Mouse (Mus musculus): ENCODE measurements around the gene Fam102b. TPM values are rescaled to one million over a fixed set of nuclear protein-coding genes. Genes with fewer than 3 reads are reported as not detected.

Fam102b gene
- polyA plus RNA-seq, 1 experiment from 2014 or later = 7.4 TPM

DNA sequence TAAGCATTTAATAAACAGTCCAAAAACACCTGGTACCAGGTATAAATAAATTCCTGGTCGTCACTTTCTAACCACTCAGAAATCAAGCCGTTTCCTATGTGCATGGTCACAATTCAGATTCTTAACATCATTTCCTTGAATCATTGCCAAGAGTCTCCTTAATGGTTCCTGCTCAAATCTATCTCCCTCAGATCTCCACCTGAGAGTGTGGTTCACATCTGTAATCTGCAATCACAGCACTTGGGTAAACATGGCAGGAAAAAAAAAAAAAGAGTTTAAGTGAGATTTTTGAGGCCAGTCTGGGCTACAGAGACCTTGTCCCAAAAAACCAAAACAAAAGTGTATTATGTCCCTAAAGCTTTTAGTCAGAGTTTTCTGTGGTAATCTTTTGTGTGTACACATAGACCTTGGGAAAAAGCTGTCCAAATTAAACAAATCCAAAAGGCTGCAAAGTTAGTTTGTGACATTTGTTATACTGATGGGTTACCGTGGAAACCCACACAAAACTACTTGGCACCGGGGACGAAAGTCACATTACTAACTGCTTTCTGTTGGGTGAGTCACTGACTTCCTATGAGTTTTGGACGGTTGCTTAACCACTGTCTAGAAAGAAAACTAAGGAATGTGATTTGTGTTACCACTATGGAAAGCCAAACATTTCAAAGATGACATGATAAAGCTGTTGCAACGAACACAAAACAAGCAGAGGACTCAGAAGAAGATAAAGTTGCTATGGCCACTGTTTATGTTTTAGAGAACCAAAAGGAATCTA is 16.7 kb downstream of the Fam102b start:
- H3K9ac ChIP-seq = no peak overlapping the region
- H3K27ac ChIP-seq (ENCODE audit: poor library complexity, severe bottlenecking) = no peak overlapping the region
- H3K4me2 ChIP-seq = no peak overlapping the region
- H3K36me3 ChIP-seq = no peaks in the 10 kb centered on the region
- ATAC-seq (ENCODE audit: insufficient number of reproducible peaks, low FRiP score) = 0 out of 2 replicates have a peak, but pooled peaks have one; percentile 18
- peaks cover 14% of the 10 kb centered on the region for H3K4me1 ChIP-seq (replicated peaks)
- no peaks in the 10 kb centered on the region for H3K9me3 ChIP-seq (replicated peaks)
- H3K4me3 ChIP-seq = no peak overlapping the region
- no peaks in the 10 kb centered on the region for H3K27me3 ChIP-seq (replicated peaks)
- WGBS = 45% methylated on average over 7 of the region's 7 CpGs

DNA sequence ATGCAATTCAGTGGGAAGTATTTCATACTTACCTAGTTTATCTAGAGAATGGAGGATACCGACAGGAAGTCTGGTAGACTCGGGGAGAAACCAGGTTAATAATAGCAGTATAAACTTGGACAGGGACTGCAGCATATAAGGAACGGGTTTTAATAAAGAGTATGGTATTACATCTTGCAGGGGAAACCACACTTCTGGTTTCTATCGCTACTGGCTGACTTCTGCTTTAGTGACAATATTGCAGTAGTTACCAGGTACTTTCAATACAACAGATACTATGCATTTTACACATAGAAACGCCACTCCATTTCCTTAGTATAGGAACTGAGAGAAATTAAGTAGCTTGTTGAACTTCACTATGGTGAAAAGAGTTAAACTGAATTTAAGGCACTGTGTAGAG is 19.2 kb downstream of the Fam102b start:
- Histone ChIP-seq H3K9ac (no peak overlapping the region), H3K4me2 (no peak overlapping the region), H3K36me3 (no peaks in the 10 kb centered on the region), H3K4me3 (no peak overlapping the region), H3K4me1 (replicated peaks) (peaks cover 22% of the 10 kb centered on the region), H3K27me3 (replicated peaks) (no peaks in the 10 kb centered on the region), H3K9me3 (replicated peaks) (no peaks in the 10 kb centered on the region), H3K27ac (ENCODE audit: poor library complexity, severe bottlenecking) (no peak overlapping the region)
- WGBS = 80% methylated on average over 5 of the region's 5 CpGs
- ATAC-seq (ENCODE audit: insufficient number of reproducible peaks, low FRiP score) = no peak

DNA sequence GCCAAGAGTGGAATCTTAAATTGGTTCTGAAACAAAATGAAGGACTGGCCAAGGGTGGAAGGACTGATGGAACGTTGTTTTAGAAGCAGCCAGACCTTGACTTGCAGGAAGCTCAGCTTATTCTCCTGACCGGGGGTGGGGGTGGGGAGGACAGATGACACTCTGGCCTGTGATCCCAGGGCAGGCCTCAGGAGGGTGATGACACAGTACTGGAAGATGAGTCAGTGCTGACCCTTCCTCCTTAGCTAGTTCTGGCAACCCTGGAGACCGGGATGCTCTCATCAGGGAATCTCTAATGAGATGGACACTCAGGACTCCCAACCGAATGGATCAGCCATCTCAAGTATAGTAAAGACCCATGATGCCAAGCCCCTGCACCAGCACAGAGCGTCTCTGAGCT is 21.6 kb downstream of the Fam102b start:
- no peak overlapping the region for H3K4me2 ChIP-seq
- no peaks in the 10 kb centered on the region for H3K27me3 ChIP-seq (replicated peaks)
- WGBS = 57% methylated on average over 5 of the region's 5 CpGs
- no peak overlapping the region for H3K27ac ChIP-seq (ENCODE audit: poor library complexity, severe bottlenecking)
- no peak overlapping the region for H3K9ac ChIP-seq
- peaks cover 12% of the 10 kb centered on the region for H3K36me3 ChIP-seq
- no peaks in the 10 kb centered on the region for H3K9me3 ChIP-seq (replicated peaks)
- H3K4me1 ChIP-seq (replicated peaks) = peaks cover 13% of the 10 kb centered on the region
- H3K4me3 ChIP-seq = no peak overlapping the region
- ATAC-seq (ENCODE audit: insufficient number of reproducible peaks, low FRiP score) = no peak

GRCm38 (mm10) chr3:108999173-108999572 is 28.2 kb downstream of the Fam102b start:
- H3K27me3 ChIP-seq (replicated peaks) = no peaks in the 10 kb centered on the region
- whole genome bisulfite sequencing = 83% methylated on average over 1 of the region's 1 CpGs
- no peak overlapping the region for H3K4me2 ChIP-seq
- no peaks in the 10 kb centered on the region for H3K9me3 ChIP-seq (replicated peaks)
- no peak overlapping the region for H3K4me3 ChIP-seq
- H3K36me3 ChIP-seq = peaks cover 19% of the 10 kb centered on the region
- H3K4me1 ChIP-seq (replicated peaks) = peaks cover 9% of the 10 kb centered on the region; the same call in 1 of the 2 replicates
- ATAC-seq (ENCODE audit: insufficient number of reproducible peaks, low FRiP score) = no peak
- H3K27ac ChIP-seq (ENCODE audit: poor library complexity, severe bottlenecking) = no peak overlapping the region
- no peak overlapping the region for H3K9ac ChIP-seq

- ATAC-seq (ENCODE audit: insufficient number of reproducible peaks, low FRiP score) = no peak
- Histone ChIP-seq H3K4me2 (0 out of 2 replicates have a peak overlapping the region, but pooled peaks have one; percentile 31), H3K27me3 (replicated peaks) (no peaks in the 10 kb centered on the region), H3K36me3 (peaks cover 22% of the 10 kb centered on the region), H3K4me3 (no peak overlapping the region), H3K9me3 (replicated peaks) (no peaks in the 10 kb centered on the region), H3K27ac (ENCODE audit: poor library complexity, severe bottlenecking) (no peak overlapping the region), H3K4me1 (replicated peaks) (peaks cover 4% of the 10 kb centered on the region; the same call in 1 of the 2 replicates), H3K9ac (no peak overlapping the region)
- WGBS = 44% methylated on average over 4 of the region's 4 CpGs
These were observed 29.6 kb downstream of the Fam102b start for GRCm38 (mm10) chr3:108997762-108998161.

DNA sequence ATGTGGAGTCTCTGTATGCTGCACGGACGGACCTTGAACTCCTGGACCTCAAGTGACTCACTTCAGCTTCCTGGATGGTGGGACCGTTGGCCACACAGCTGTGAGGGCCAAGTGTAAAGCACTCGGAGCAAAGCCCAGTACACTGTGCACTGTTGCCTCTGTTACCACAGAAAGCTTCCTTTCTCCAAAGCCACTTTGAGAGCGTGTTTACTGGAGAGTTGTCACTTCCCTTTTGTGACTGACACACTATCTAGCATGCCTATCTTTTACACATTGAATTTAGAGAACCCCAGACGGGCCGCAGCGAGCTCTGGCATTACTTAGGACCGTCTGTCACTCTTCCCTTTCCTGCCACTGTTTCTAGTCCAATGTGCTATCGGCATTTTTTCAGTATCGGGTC is 30.1 kb downstream of the Fam102b start:
- ATAC-seq (ENCODE audit: insufficient number of reproducible peaks, low FRiP score) = peak; percentile 33; the same call in 1 of the 2 replicates
- no peak overlapping the region for H3K4me3 ChIP-seq
- H3K4me2 ChIP-seq = peak overlapping the region; percentile 31; the same call in 1 of the 2 replicates
- H3K4me1 ChIP-seq (replicated peaks) = peaks cover 4% of the 10 kb centered on the region; the same call in 1 of the 2 replicates
- whole genome bisulfite sequencing = 34% methylated on average over 11 of the region's 11 CpGs
- no peak overlapping the region for H3K9ac ChIP-seq
- no peaks in the 10 kb centered on the region for H3K27me3 ChIP-seq (replicated peaks)
- peaks cover 25% of the 10 kb centered on the region for H3K36me3 ChIP-seq
- H3K27ac ChIP-seq (ENCODE audit: poor library complexity, severe bottlenecking) = 0 out of 2 replicates have a peak overlapping the region, but pooled peaks have one; percentile 21
- no peaks in the 10 kb centered on the region for H3K9me3 ChIP-seq (replicated peaks)

DNA sequence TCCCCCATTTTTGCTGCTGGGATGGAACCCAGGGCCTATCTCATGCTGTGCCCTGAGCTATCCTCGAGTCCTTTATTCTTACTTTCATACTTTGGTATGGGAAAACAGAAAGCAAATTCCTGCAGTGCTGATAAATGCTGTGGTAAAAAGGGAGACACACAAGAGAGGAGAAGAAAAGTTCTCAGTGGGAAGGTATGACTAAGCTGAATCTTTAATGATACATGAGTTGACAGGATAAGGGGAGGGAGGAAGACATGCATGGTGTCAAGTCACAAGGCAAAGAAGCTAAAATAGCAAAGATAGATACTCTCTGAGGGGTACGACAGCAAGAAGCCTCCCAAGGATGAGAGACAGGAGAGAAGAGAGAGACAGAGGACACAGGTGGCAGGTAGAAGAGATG is 32.0 kb downstream of the Fam102b start:
- WGBS = 66% methylated on average over 2 of the region's 2 CpGs

DNA sequence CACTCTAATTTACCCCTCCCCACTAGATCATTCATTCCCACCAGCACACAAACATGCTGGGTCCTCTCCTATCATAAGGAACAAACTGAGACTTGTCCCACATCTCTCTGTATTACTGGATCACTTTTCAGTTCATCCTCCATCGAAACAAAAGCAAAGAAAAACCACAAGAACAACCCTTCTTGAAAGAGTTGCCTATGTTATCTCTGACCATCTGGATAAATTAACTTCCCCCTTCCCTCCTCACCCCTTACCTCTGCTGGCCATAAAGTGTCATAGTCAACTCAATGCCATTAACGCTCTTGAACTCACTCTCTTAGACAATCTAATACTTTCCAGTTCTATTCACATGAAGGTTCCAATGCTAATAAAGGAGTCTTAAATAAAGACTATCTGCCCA is 32.9 kb downstream of the Fam102b start:
- H3K9ac ChIP-seq = no peak overlapping the region
- peaks cover 27% of the 10 kb centered on the region for H3K36me3 ChIP-seq
- no peaks in the 10 kb centered on the region for H3K9me3 ChIP-seq (replicated peaks)
- WGBS = 85% methylated on average over 2 of the region's 2 CpGs
- H3K27me3 ChIP-seq (replicated peaks) = no peaks in the 10 kb centered on the region
- no peak for ATAC-seq (ENCODE audit: insufficient number of reproducible peaks, low FRiP score)
- H3K4me3 ChIP-seq = no peak overlapping the region
- peaks cover 4% of the 10 kb centered on the region; the same call in 1 of the 2 replicates for H3K4me1 ChIP-seq (replicated peaks)
- no peak overlapping the region for H3K4me2 ChIP-seq
- H3K27ac ChIP-seq (ENCODE audit: poor library complexity, severe bottlenecking) = no peak overlapping the region

More for the DNA sequence above, 32.0 kb downstream of the Fam102b start:
- Histone ChIP-seq H3K4me1 (replicated peaks) (peaks cover 4% of the 10 kb centered on the region; the same call in 1 of the 2 replicates), H3K9ac (no peak overlapping the region), H3K36me3 (peaks cover 27% of the 10 kb centered on the region), H3K4me3 (no peak overlapping the region), H3K27ac (ENCODE audit: poor library complexity, severe bottlenecking) (no peak overlapping the region), H3K4me2 (no peak overlapping the region), H3K9me3 (replicated peaks) (no peaks in the 10 kb centered on the region), H3K27me3 (replicated peaks) (no peaks in the 10 kb centered on the region)
- no peak for ATAC-seq (ENCODE audit: insufficient number of reproducible peaks, low FRiP score)

DNA sequence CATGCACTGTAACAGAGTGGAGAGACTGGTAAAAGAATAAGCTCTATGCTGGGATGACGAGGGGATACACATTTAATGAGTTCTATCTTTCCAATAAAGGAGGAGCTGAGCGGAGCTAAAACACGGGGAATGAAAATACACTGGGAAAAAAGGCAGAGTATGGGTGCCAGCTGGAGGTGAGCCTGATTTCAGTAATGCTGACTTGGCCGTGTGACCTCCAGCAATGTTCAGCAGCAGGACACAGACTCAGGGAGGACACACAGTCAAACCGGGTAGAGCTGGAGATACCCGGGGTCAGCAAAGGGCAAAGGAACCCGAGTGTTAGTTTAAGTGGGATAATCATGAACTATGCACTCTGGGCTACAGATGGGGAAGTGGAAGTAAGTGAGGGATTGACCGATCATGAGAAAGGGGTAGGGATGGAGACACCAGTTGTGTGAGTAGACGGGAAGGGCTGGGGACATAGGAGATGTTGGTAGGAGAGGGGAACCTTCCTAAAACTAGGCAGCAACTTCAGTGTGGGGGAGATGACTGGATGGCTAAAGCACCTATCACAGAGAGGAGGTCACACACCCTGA is 37.3 kb downstream of the Fam102b start:
- Histone ChIP-seq H3K9me3 (replicated peaks) (no peaks in the 10 kb centered on the region), H3K27ac (ENCODE audit: poor library complexity, severe bottlenecking) (no peak overlapping the region), H3K9ac (no peak overlapping the region), H3K4me1 (replicated peaks) (no peaks in the 10 kb centered on the region), H3K4me3 (no peak overlapping the region), H3K4me2 (no peak overlapping the region), H3K36me3 (peaks cover 38% of the 10 kb centered on the region), H3K27me3 (replicated peaks) (no peaks in the 10 kb centered on the region)
- 77% methylated on average over 9 of the region's 9 CpGs for WGBS
- ATAC-seq (ENCODE audit: insufficient number of reproducible peaks, low FRiP score) = no peak

GRCm38 (mm10) chr3:108987009-108987659 is 40.3 kb downstream of the Fam102b start:
- H3K9me3 ChIP-seq (replicated peaks) = no peaks in the 10 kb centered on the region
- no peak for ATAC-seq (ENCODE audit: insufficient number of reproducible peaks, low FRiP score)
- H3K27ac ChIP-seq (ENCODE audit: poor library complexity, severe bottlenecking) = no peak overlapping the region
- H3K4me1 ChIP-seq (replicated peaks) = no peaks in the 10 kb centered on the region
- H3K9ac ChIP-seq = no peak overlapping the region
- H3K4me2 ChIP-seq = no peak overlapping the region
- no peak overlapping the region for H3K4me3 ChIP-seq
- H3K36me3 ChIP-seq = peaks cover 32% of the 10 kb centered on the region
- H3K27me3 ChIP-seq (replicated peaks) = no peaks in the 10 kb centered on the region
- WGBS = 74% methylated on average over 12 of the region's 12 CpGs

- H3K27me3 ChIP-seq (replicated peaks) = no peaks in the 10 kb centered on the region
- H3K36me3 ChIP-seq = peaks cover 26% of the 10 kb centered on the region
- H3K9me3 ChIP-seq (replicated peaks) = no peaks in the 10 kb centered on the region
- no peak overlapping the region for H3K4me2 ChIP-seq
- no peak overlapping the region for H3K9ac ChIP-seq
- H3K4me3 ChIP-seq = no peak overlapping the region
- ATAC-seq (ENCODE audit: insufficient number of reproducible peaks, low FRiP score) = no peak
- no peak overlapping the region for H3K27ac ChIP-seq (ENCODE audit: poor library complexity, severe bottlenecking)
- WGBS = 56% methylated on average over 1 of the region's 1 CpGs
- H3K4me1 ChIP-seq (replicated peaks) = no peaks in the 10 kb centered on the region
These were observed 40.9 kb downstream of the Fam102b start for GRCm38 (mm10) chr3:108986534-108986933.
